Mouse (Mus musculus) liver, embryonic 18 days (tissue): Measurements from ENCODE around the gene Olfr477. TPM values are rescaled to one million over a fixed set of nuclear protein-coding genes. Genes with fewer than 3 reads are reported as not detected.

Experiments used
- polyA plus RNA-seq: library from polyadenylated mRNA; depleted of rRNA; stranded (reverse); fragments of >200 nt; gene quantifications from 2 replicates; pipeline ENCODE4 v1.2.3, GENCODE M21; 2012; rRNA removed

Gene Olfr477
- not detected in 2 replicates for polyA plus RNA-seq

GRCm38 (mm10) chr7:107986393-107986792, at the start of gene Olfr477:
Gene Olfr477 (plus strand): TSS chr7:107986693.

GRCm38 (mm10) chr7:107954343-107954742, 32.1 kb upstream of the Olfr477 start, which contains the start of gene Olfr474:
Gene Olfr474 (plus strand): TSS chr7:107954643.

DNA sequence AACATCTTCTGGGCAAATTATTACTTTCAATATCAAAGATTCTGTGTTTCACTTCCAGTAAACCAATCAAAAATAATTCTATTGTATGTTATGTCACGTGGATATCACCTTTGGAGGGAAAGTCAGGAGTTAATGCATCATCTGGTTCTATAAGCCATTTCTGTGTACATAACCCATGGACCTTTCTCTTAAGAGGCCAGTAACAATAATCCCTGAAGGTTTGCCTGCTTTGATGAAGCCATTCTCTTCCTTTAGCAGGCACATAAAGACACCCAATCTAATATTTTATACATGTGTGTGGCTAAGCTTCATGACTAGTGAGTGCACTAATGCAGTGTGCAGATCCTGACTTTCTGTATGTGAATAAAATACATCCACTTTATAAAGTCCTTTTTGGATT, 22.0 kb upstream of the Olfr477 start, which contains the start of gene Olfr476:
TSS of gene Olfr476 (plus strand) at position 301 of the 400 bp plus-strand sequence.

GRCm38 (mm10) chr7:108033889-108034288, 47.4 kb downstream of the Olfr477 start, which contains the start of gene Olfr478:
Gene Olfr478 (minus strand): TSS chr7:108033989.

Other genes with a start within 250 kb of the Olfr477 start
- gene Cyb5r2, start 228.7 kb upstream of the Olfr477 start, polyA plus RNA-seq: 0.02 TPM in 1 of 2 replicates, not detected in the other
- not detected in 2 replicates for gene Ovch2, start 185.5 kb upstream of the Olfr477 start, polyA plus RNA-seq
- gene Olfr467, start 174.4 kb upstream of the Olfr477 start, polyA plus RNA-seq: not detected in 2 replicates
- gene Olfr469, start 161.2 kb upstream of the Olfr477 start, polyA plus RNA-seq: not detected in 2 replicates
- not detected in 2 replicates for gene Olfr470, start 139.2 kb upstream of the Olfr477 start, polyA plus RNA-seq
- gene Olfr472, start 88.8 kb upstream of the Olfr477 start, polyA plus RNA-seq: not detected in 2 replicates
- gene Olfr473, start 56.2 kb upstream of the Olfr477 start, polyA plus RNA-seq: not detected in 2 replicates
- not detected in 2 replicates for gene Olfr474, start 32.0 kb upstream of the Olfr477 start, polyA plus RNA-seq
- gene Olfr476, start 21.9 kb upstream of the Olfr477 start, polyA plus RNA-seq: not detected in 2 replicates
- gene Olfr478, start 47.3 kb downstream of the Olfr477 start, polyA plus RNA-seq: not detected in 2 replicates
- not detected in 2 replicates for gene Olfr479, start 64.0 kb downstream of the Olfr477 start, polyA plus RNA-seq
- gene Olfr480, start 80.7 kb downstream of the Olfr477 start, polyA plus RNA-seq: not detected in 2 replicates
- gene Olfr481, start 93.2 kb downstream of the Olfr477 start, polyA plus RNA-seq: not detected in 2 replicates
- 0.01 TPM in 1 of 2 replicates, not detected in the other for gene Olfr482, start 110.9 kb downstream of the Olfr477 start, polyA plus RNA-seq
- gene Olfr483, start 114.2 kb downstream of the Olfr477 start, polyA plus RNA-seq: not detected in 2 replicates
- not detected in 2 replicates for gene Olfr484, start 140.8 kb downstream of the Olfr477 start, polyA plus RNA-seq
- gene Olfr485, start 173.2 kb downstream of the Olfr477 start, polyA plus RNA-seq: not detected in 2 replicates
- not detected in 2 replicates for gene Olfr486, start 186.0 kb downstream of the Olfr477 start, polyA plus RNA-seq
- not detected in 2 replicates for gene Olfr487, start 227.9 kb downstream of the Olfr477 start, polyA plus RNA-seq